Mouse (Mus musculus): ENCODE data around the gene Ttc27.

- TF ChIP-seq MXI1 (IDR thresholded peaks at IDR 0.05; ENCODE audit: low read depth, low read length): no peak
- no peak for TF ChIP-seq CTCF (conservative IDR thresholded peaks at IDR 0.05 in 1 of 2, IDR thresholded peaks at IDR 0.05 in 1 of 2; ENCODE audit: low read depth in 2 of 2, low read length in 2 of 2)
- TF ChIP-seq NELFE (IDR thresholded peaks at IDR 0.05; ENCODE audit: low read depth, low read length): no peak
- TF ChIP-seq CHD2 (IDR thresholded peaks at IDR 0.05; ENCODE audit: low read length): no peak
- no peak for TF ChIP-seq USF1 (IDR thresholded peaks at IDR 0.05; ENCODE audit: low read depth, low read length)
- TF ChIP-seq POLR2A (IDR thresholded peaks at IDR 0.05; ENCODE audit: low read depth, low read length): no peak
- no peak for TF ChIP-seq ZC3H11A (IDR thresholded peaks at IDR 0.05; ENCODE audit: low read depth, low read length)
- TF ChIP-seq IRF4 (IDR thresholded peaks at IDR 0.05; ENCODE audit: low read depth, low read length): no peak
- TF ChIP-seq MYC (IDR thresholded peaks at IDR 0.05; ENCODE audit: low read depth, low read length): no peak
- no peak for TF ChIP-seq ZMIZ1 (IDR thresholded peaks at IDR 0.05; ENCODE audit: low read depth, low read length)
- TF ChIP-seq SIN3A (IDR thresholded peaks at IDR 0.05; ENCODE audit: low read length): no peak
- no peak for TF ChIP-seq SMC3 (IDR thresholded peaks at IDR 0.05; ENCODE audit: low read depth, low read length)
- no peak for TF ChIP-seq EP300 (IDR thresholded peaks at IDR 0.05; ENCODE audit: low read length)
- TF ChIP-seq MAZ (IDR thresholded peaks at IDR 0.05; ENCODE audit: low read depth, low read length): no peak
Observed at GRCm38 (mm10) chr17:74859298-74859697, 141.8 kb downstream of the Ttc27 start.

Data from CH12.LX (cell line).